Mouse (Mus musculus): ENCODE data around the gene Morn3. TPM values are rescaled to one million over a fixed set of nuclear protein-coding genes. Genes with fewer than 3 reads are reported as not detected.

Morn3 gene
- polyA plus RNA-seq, 1 experiment from 2014 or later: not detected

- peaks cover 39% of the 10 kb centered on the region for H3K4me1 ChIP-seq (ENCODE audit: control insufficient read depth, insufficient read depth, low read length)
Measured at GRCm38 (mm10) chr5:122991350-122992004, 55.3 kb downstream of the Morn3 start.

GRCm38 (mm10) chr5:122990411-122991160 lies 56.2 kb downstream of the Morn3 start:
- no peaks in the 10 kb centered on the region for H3K36me3 ChIP-seq (ENCODE audit: control insufficient read depth, insufficient read depth, low read length)
- H3K9me3 ChIP-seq (ENCODE audit: control insufficient read depth, low read length): no peaks in the 10 kb centered on the region
- peak overlapping the region; percentile 95 for H3K4me2 ChIP-seq (ENCODE audit: low read depth)
- 0 out of 2 replicates have a peak overlapping the region, but pooled peaks have one; percentile 24 for H3K27ac ChIP-seq (ENCODE audit: low read depth, low read length)
- DNase-seq (ENCODE audit: low spot score) (peak; percentile 28), ATAC-seq (ENCODE audit: insufficient read depth, low FRiP score, low TSS enrichment) (no peak)
- peak overlapping the region; percentile 78 for H3K9ac ChIP-seq (ENCODE audit: low read length)
- H3K4me1 ChIP-seq (ENCODE audit: control insufficient read depth, insufficient read depth, low read length): peaks cover 39% of the 10 kb centered on the region
- H3K4me3 ChIP-seq (ENCODE audit: low read depth, low read length): peak overlapping the region; percentile 68
- H3K27me3 ChIP-seq (ENCODE audit: control insufficient read depth, insufficient read depth, low read length): no peaks in the 10 kb centered on the region
- 5% methylated on average over 16 of the region's 16 CpGs for WGBS

More at GRCm38 (mm10) chr5:122991350-122992004, 55.3 kb downstream of the Morn3 start:
- Histone ChIP-seq H3K9me3 (ENCODE audit: control insufficient read depth, low read length) (no peaks in the 10 kb centered on the region), H3K27ac (ENCODE audit: low read depth, low read length) (0 out of 2 replicates have a peak overlapping the region, but pooled peaks have one; percentile 24), H3K4me2 (ENCODE audit: low read depth) (peak overlapping the region; percentile 95), H3K27me3 (ENCODE audit: control insufficient read depth, insufficient read depth, low read length) (no peaks in the 10 kb centered on the region), H3K4me3 (ENCODE audit: low read depth, low read length) (no peak overlapping the region), H3K36me3 (ENCODE audit: control insufficient read depth, insufficient read depth, low read length) (no peaks in the 10 kb centered on the region), H3K9ac (ENCODE audit: low read length) (peak overlapping the region; percentile 43)
- DNase-seq (ENCODE audit: low spot score) (no peak), ATAC-seq (ENCODE audit: insufficient read depth, low FRiP score, low TSS enrichment) (no peak)
- 19% methylated on average over 5 of the region's 5 CpGs for WGBS

GRCm38 (mm10) chr5:122989551-122990330 lies 57.1 kb downstream of the Morn3 start, which contains the start of gene Kdm2b:
Gene Kdm2b, minus strand, starts transcription at chr5:122989823.
- WGBS: 2% methylated on average over 15 of the region's 15 CpGs

GRCm38 (mm10) chr5:122989001-122989525 lies 57.8 kb downstream of the Morn3 start:
- Histone ChIP-seq H3K9ac (ENCODE audit: low read length) (peak overlapping the region; percentile 78), H3K4me3 (ENCODE audit: low read depth, low read length) (peak overlapping the region; percentile 68), H3K9me3 (ENCODE audit: control insufficient read depth, low read length) (no peaks in the 10 kb centered on the region), H3K27me3 (ENCODE audit: control insufficient read depth, insufficient read depth, low read length) (no peaks in the 10 kb centered on the region), H3K27ac (ENCODE audit: low read depth, low read length) (peak overlapping the region; percentile 78), H3K4me2 (ENCODE audit: low read depth) (peak overlapping the region; percentile 95), H3K36me3 (ENCODE audit: control insufficient read depth, insufficient read depth, low read length) (no peaks in the 10 kb centered on the region), H3K4me1 (ENCODE audit: control insufficient read depth, insufficient read depth, low read length) (peaks cover 44% of the 10 kb centered on the region)
- 0% methylated on average over 33 of the region's 39 CpGs for WGBS
- DNase-seq (ENCODE audit: low spot score) (peak; percentile 83), ATAC-seq (ENCODE audit: insufficient read depth, low FRiP score, low TSS enrichment) (peak; percentile 64; the same call in 1 of the 2 replicates)

More at GRCm38 (mm10) chr5:122989551-122990330, 57.1 kb downstream of the Morn3 start, which contains the start of gene Kdm2b:
- peak within 1 kb of the TSS; percentile 68 for H3K4me3 ChIP-seq (ENCODE audit: low read depth, low read length)
- no peaks in the 10 kb centered on the region for H3K9me3 ChIP-seq (ENCODE audit: control insufficient read depth, low read length)
- H3K36me3 ChIP-seq (ENCODE audit: control insufficient read depth, insufficient read depth, low read length): no peaks in the 10 kb centered on the region
- peak within 1 kb of the TSS; percentile 95 for H3K4me2 ChIP-seq (ENCODE audit: low read depth)
- DNase-seq (ENCODE audit: low spot score) (no peak), ATAC-seq (ENCODE audit: insufficient read depth, low FRiP score, low TSS enrichment) (peak; percentile 36; the same call in 1 of the 2 replicates)
- no peaks in the 10 kb centered on the region for H3K27me3 ChIP-seq (ENCODE audit: control insufficient read depth, insufficient read depth, low read length)
- peak within 1 kb of the TSS; percentile 78 for H3K27ac ChIP-seq (ENCODE audit: low read depth, low read length)
- peaks cover 46% of the 10 kb centered on the region for H3K4me1 ChIP-seq (ENCODE audit: control insufficient read depth, insufficient read depth, low read length)
- peak within 1 kb of the TSS; percentile 78 for H3K9ac ChIP-seq (ENCODE audit: low read length)

- Histone ChIP-seq H3K27ac (ENCODE audit: low read depth, low read length) (0 out of 2 replicates have a peak overlapping the region, but pooled peaks have one; percentile 34), H3K27me3 (ENCODE audit: control insufficient read depth, insufficient read depth, low read length) (no peaks in the 10 kb centered on the region), H3K36me3 (ENCODE audit: control insufficient read depth, insufficient read depth, low read length) (no peaks in the 10 kb centered on the region), H3K9me3 (ENCODE audit: control insufficient read depth, low read length) (no peaks in the 10 kb centered on the region), H3K9ac (ENCODE audit: low read length) (peak overlapping the region; percentile 78), H3K4me3 (ENCODE audit: low read depth, low read length) (peak overlapping the region; percentile 68), H3K4me1 (ENCODE audit: control insufficient read depth, insufficient read depth, low read length) (peaks cover 44% of the 10 kb centered on the region), H3K4me2 (ENCODE audit: low read depth) (peak overlapping the region; percentile 95)
- WGBS: under 1% methylated on average over 41 of the region's 41 CpGs
- DNase-seq (ENCODE audit: low spot score) (peak; percentile 58), ATAC-seq (ENCODE audit: insufficient read depth, low FRiP score, low TSS enrichment) (no peak)
Measured at GRCm38 (mm10) chr5:122988021-122988751, 58.6 kb downstream of the Morn3 start.

- under 1% methylated on average over 38 of the region's 39 CpGs for WGBS
- Histone ChIP-seq H3K4me1 (ENCODE audit: control insufficient read depth, insufficient read depth, low read length) (peaks cover 44% of the 10 kb centered on the region), H3K27ac (ENCODE audit: low read depth, low read length) (no peak overlapping the region)
Measured at GRCm38 (mm10) chr5:122987211-122988020, 59.4 kb downstream of the Morn3 start.

GRCm38 (mm10) chr5:122986091-122986493 lies 60.7 kb downstream of the Morn3 start:
- Histone ChIP-seq H3K27ac (ENCODE audit: low read depth, low read length) (no peak overlapping the region), H3K4me1 (ENCODE audit: control insufficient read depth, insufficient read depth, low read length) (peaks cover 37% of the 10 kb centered on the region), H3K4me2 (ENCODE audit: low read depth) (no peak overlapping the region; the same call in 1 of the 2 replicates), H3K27me3 (ENCODE audit: control insufficient read depth, insufficient read depth, low read length) (no peaks in the 10 kb centered on the region), H3K9ac (ENCODE audit: low read length) (no peak overlapping the region), H3K4me3 (ENCODE audit: low read depth, low read length) (no peak overlapping the region), H3K36me3 (ENCODE audit: control insufficient read depth, insufficient read depth, low read length) (no peaks in the 10 kb centered on the region), H3K9me3 (ENCODE audit: control insufficient read depth, low read length) (no peaks in the 10 kb centered on the region)
- DNase-seq (ENCODE audit: low spot score): peak; percentile 45
- WGBS: 18% methylated on average over 8 of the region's 8 CpGs
- no peak for ATAC-seq (ENCODE audit: insufficient read depth, low FRiP score, low TSS enrichment)

More at GRCm38 (mm10) chr5:122987211-122988020, 59.4 kb downstream of the Morn3 start:
- H3K27me3 ChIP-seq (ENCODE audit: control insufficient read depth, insufficient read depth, low read length): no peaks in the 10 kb centered on the region
- H3K36me3 ChIP-seq (ENCODE audit: control insufficient read depth, insufficient read depth, low read length): no peaks in the 10 kb centered on the region
- H3K4me3 ChIP-seq (ENCODE audit: low read depth, low read length): peak overlapping the region; percentile 68
- DNase-seq (ENCODE audit: low spot score) (peak; percentile 47), ATAC-seq (ENCODE audit: insufficient read depth, low FRiP score, low TSS enrichment) (no peak)
- peak overlapping the region; percentile 95 for H3K4me2 ChIP-seq (ENCODE audit: low read depth)
- H3K9ac ChIP-seq (ENCODE audit: low read length): peak overlapping the region; percentile 78
- no peaks in the 10 kb centered on the region for H3K9me3 ChIP-seq (ENCODE audit: control insufficient read depth, low read length)

Measured in neural tube, embryonic 11.5 days (tissue).